Mouse (Mus musculus) retina, postnatal 1 day (tissue): ENCODE data around the gene Ccl20.
A peak's percentile ranks its signal among the peaks of the same experiment; 100 is the strongest.

Experiments
- DNase-seq: peaks from one replicate; pipeline ENCODE4 v3.0.0-alpha.2; 2012

The Ccl20 gene

DNA sequence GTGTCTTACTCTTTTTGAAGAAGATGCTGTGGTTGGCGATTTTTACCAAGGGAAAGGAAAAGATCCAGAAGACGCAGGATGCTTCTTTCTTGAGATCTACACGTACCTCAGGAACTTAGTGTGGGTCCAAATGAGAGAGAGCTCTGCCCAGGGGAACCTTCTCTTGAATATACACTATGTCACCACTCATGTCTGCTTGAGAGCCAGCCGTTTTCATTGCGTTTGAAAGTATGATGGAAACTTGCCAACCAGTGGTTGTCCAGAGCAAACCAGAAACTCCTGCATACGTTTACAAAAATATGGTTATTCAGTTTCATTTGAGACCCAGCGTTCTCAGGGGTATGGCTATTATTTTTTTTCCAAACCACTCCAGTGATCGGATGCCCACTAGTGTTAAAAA lies 24.9 kb downstream of the Ccl20 start:
- DNase-seq, result no peak

DNA sequence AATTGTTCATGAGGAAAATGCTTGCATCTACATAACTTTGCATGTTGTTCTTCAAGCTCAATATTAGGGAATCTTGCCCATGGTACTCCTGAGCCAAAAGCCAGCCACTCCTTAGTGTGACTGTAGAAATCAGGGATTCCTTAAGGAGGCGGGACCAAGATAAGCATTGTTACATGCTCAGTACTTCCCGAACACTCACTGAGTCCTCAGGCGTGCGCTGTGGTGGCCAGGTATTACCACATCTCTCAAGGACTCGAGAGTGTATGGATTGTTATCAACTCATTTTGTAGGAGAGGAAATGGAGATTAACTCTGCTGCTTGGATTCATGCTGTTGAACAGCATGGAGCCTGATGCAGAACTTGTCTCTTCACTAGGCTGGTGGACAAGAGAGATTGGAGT lies 25.5 kb downstream of the Ccl20 start:
- DNase-seq, result no peak

DNA sequence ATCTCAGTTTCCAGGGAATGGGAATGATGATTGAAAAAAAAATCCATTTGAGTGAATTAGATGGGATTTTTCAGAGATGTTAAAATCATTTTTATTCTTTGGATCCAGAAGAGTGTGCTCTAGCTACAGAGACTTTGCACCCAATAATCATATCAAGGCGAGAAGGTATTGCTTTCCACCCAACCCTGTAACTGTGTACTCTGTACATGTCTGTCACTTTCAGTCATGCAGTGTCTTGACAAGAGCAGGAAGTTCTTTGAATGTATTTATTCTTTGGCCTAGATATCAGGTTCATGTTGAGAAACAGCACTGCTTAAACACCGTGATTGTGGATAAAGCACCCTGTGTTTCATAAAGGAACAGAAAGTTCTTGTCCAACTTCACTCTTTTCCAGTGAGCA lies 30.0 kb downstream of the Ccl20 start:
- no peak for DNase-seq

DNA sequence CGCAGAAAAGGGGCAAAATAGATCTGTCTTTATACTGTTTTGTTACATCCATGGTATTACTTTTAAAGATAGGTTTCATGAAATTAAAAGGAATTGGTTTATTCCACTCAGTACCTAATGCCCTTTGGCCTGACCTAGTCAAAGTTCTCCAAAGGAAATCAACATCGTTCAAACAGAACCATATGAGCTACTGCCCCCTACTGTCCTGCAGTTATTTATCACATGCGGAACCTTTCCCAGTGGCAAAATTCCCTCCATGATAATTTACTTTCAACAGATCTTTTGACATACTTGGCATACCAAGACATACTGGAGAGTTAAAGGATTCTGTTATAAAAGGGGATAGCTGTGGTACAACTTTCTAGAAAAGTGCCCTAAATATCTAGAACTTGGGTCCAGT lies 33.7 kb downstream of the Ccl20 start:
- DNase-seq, result no peak

DNA sequence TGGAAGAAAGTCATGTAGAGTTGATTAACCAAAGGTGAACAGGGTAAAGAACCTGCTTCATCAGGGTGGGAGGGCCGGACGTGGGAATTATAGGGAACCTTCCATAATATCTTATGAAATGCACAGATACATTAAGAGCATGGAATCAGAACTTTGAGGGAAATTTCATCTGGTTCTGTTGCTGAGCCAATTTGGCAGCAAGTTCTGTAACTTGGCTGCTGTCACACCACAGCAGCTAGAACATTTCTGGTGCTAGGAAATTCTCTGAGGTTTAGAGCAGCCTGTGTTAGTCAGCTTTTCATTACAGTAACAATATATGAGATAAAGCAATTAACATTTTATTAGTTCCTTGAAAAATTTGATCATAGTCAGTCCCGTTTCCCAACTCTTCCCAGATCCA lies 36.4 kb downstream of the Ccl20 start:
- DNase-seq, result no peak

DNA sequence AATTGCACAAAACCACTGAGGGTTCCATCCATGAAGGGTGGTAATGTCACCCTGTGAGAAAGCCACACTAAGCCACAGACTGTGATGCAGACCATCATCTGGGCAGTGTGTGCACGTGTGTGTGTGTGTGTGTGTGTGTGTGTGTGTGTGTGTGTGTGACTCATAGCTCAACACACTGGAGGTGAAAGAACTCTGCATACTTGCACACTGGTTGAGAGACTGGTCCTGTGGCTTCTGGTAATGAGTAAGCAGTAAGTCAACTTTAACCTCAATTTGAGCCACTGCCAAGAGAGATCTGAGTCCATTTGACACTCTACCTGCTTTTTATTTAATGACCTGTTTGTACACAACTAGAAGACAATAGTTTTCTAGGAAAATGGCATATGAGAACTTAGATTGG lies 40.3 kb downstream of the Ccl20 start:
- DNase-seq, result no peak

DNA sequence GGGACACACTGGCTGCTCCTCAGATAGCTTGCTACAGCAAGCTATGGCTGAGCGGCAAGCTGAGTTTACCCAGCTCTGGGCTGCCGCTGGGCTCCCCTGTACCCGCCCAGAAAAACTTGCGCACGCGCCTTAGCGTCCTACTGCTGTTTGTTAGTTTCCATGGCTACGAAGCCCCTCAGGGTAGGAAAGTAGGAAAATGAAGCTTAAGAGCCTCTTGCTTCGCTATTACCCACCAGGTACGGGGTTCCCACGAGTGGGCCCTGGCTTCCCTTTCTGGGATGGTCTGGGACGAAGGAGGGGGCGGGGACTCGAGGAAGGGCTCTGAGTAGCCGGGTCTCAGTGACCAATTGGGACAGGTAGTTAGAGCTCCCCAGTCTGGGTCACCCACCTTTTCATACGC lies 43.0 kb downstream of the Ccl20 start, which contains the start of gene Daw1:
Gene Daw1 (plus strand): TSS at position 150 of the 400 bp plus-strand sequence.
- peak; percentile 93 for DNase-seq

DNA sequence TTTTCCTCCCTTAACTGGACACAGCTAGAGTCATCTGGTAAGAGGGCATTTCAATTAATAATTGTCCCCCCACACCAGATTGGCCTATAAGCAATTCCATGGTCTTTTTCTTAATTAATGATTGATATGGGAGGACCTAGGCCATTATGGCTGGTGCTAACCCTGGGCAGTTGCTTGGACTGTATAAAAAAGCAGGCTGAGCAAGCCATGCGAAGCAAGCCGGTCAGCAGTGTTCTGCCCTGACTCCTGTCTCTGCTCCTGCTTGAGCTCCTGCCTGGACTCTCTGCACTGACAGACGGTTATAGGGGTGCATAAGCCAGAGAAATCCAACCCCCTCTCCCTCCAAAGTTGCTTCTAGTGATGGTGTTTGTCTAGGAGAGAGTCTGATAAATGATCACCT lies 45.1 kb downstream of the Ccl20 start:
- no peak for DNase-seq

DNA sequence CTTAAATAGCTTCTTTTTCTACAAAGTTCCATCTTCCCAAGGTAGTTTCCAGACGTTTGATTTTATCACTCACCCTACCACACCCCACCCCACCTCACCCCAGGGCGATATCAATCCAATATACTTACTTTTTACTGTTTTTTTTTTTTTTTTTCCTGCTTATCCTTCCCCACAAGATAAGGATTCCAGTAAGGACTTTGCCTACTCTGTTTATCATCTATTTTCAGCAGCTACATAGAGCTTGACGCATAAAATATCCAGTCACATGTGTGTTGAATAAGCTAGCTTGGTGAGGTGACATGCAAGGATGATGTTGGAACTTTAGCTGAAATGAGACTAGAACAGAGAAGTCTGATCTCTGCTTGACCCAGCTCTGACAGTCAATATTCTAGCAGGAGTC lies 47.5 kb downstream of the Ccl20 start:
- DNase-seq, result no peak
